Mouse (Mus musculus) intestine, embryonic 14.5 days (tissue): Measurements from ENCODE around the gene Lin7a. TPM values are rescaled to one million over a fixed set of nuclear protein-coding genes. Genes with fewer than 3 reads are reported as not detected.

Source experiments
- ATAC-seq: fragments of 200-750 bp; cut with Nextera tagmentation; replicated peaks from 2 replicates; pipeline ENCODE4 v1.8.0; 2017; ENCODE audit warnings: low read depth, moderate number of reproducible peaks, moderate TSS enrichment, moderate library complexity; ENCODE audit not compliant: low FRiP score, low TSS enrichment
- DNase-seq: peaks from one replicate; pipeline ENCODE4 v3.0.0-alpha.2; 2018; ENCODE audit warnings: low spot score
- H3K27ac ChIP-seq: fragments of 300-500 bp; sonication (generic); 2 replicates; pipeline ENCODE4 v1.5.1; 2014; ENCODE audit warnings: low read depth, mild to moderate bottlenecking, control low read depth
- H3K27me3 ChIP-seq: fragments of 300-500 bp; sonication (generic); replicated peaks from 2 replicates; pipeline ENCODE4 v1.6.1; 2014; ENCODE audit warnings: low read length, control low read depth; ENCODE audit not compliant: control insufficient read depth, insufficient read depth
- H3K36me3 ChIP-seq: fragments of 300-500 bp; sonication (generic); 2 replicates; pipeline ENCODE4 v1.6.1; 2014; ENCODE audit warnings: low read length, control low read depth; ENCODE audit not compliant: control insufficient read depth, insufficient read depth
- H3K4me1 ChIP-seq: fragments of 300-500 bp; sonication (generic); replicated peaks from 2 replicates; pipeline ENCODE4 v1.6.1; 2014; ENCODE audit warnings: low read length, control low read depth, mixed read lengths; ENCODE audit not compliant: control insufficient read depth, insufficient read depth
- H3K4me2 ChIP-seq: fragments of 300-500 bp; sonication (generic); 2 replicates; pipeline ENCODE4 v1.6.1; 2014; ENCODE audit warnings: low read length
- H3K4me3 ChIP-seq: fragments of 300-500 bp; sonication (generic); 2 replicates; pipeline ENCODE4 v1.5.1; 2014; ENCODE audit warnings: low read depth, low read length, control low read depth, mixed read lengths
- H3K9ac ChIP-seq: fragments of 300-500 bp; sonication (generic); 2 replicates; pipeline ENCODE4 v1.6.1; 2014; ENCODE audit warnings: mild to moderate bottlenecking, low read length
- H3K9me3 ChIP-seq: fragments of 300-500 bp; sonication (generic); 2 replicates; pipeline ENCODE4 v1.6.1; 2016; ENCODE audit warnings: low read length, control low read depth; ENCODE audit not compliant: control insufficient read depth
- WGBS: fragments of 180-500 bp; shearing (Covaris S2); extraction: QIAGEN DNeasy Blood & Tissue Kit; methylation state at CpG from one replicate; pipeline ENCODE4 v1.1.7; 2014; 5-methylcytosine and 5-hydroxymethylcytosine counted together
- polyA plus RNA-seq: library from polyadenylated mRNA; unstranded; fragments of >200 nt; fragmentation: Nextera tagmentation; extraction: Ambion mirVana; gene quantifications from 2 replicates; pipeline ENCODE4 v1.2.1, GENCODE M21; 2014

Lin7a gene
- polyA plus RNA-seq, 1 experiment from 2014 or later = 5.9 TPM

GRCm38 (mm10) chr10:107234421-107235400 is 36.8 kb upstream of the Lin7a start:
- no peak overlapping the region for H3K27ac ChIP-seq
- WGBS = 85% methylated on average over 7 of the region's 7 CpGs
- no peaks in the 10 kb centered on the region for H3K27me3 ChIP-seq
- no peaks in the 10 kb centered on the region for H3K9me3 ChIP-seq
- no peak overlapping the region for H3K4me2 ChIP-seq
- H3K9ac ChIP-seq = no peak overlapping the region
- no peak overlapping the region for H3K4me3 ChIP-seq
- no peaks in the 10 kb centered on the region for H3K36me3 ChIP-seq
- DNase-seq (no peak), ATAC-seq (no peak)
- H3K4me1 ChIP-seq = no peaks in the 10 kb centered on the region

GRCm38 (mm10) chr10:107235496-107235895 is 36.0 kb upstream of the Lin7a start:
- H3K27ac ChIP-seq = no peak overlapping the region
- WGBS = 79% methylated on average over 3 of the region's 3 CpGs
- no peaks in the 10 kb centered on the region for H3K9me3 ChIP-seq
- no peak overlapping the region for H3K4me3 ChIP-seq
- DNase-seq = no peak
- no peaks in the 10 kb centered on the region for H3K36me3 ChIP-seq
- no peak overlapping the region for H3K4me2 ChIP-seq
- H3K4me1 ChIP-seq = no peaks in the 10 kb centered on the region
- H3K27me3 ChIP-seq = no peaks in the 10 kb centered on the region
- no peak overlapping the region for H3K9ac ChIP-seq
- ATAC-seq = no peak

GRCm38 (mm10) chr10:107236211-107236610 is 35.3 kb upstream of the Lin7a start:
- no peaks in the 10 kb centered on the region for H3K36me3 ChIP-seq
- 74% methylated on average over 4 of the region's 4 CpGs for WGBS
- DNase-seq = no peak

GRCm38 (mm10) chr10:107237076-107237475 is 34.4 kb upstream of the Lin7a start:
- Histone ChIP-seq H3K4me1 (no peaks in the 10 kb centered on the region), H3K27me3 (no peaks in the 10 kb centered on the region), H3K36me3 (no peaks in the 10 kb centered on the region), H3K4me2 (no peak overlapping the region), H3K4me3 (no peak overlapping the region), H3K9ac (no peak overlapping the region), H3K9me3 (no peaks in the 10 kb centered on the region), H3K27ac (no peak overlapping the region)
- 76% methylated on average over 2 of the region's 2 CpGs for WGBS
- DNase-seq = no peak
- no peak for ATAC-seq

More at GRCm38 (mm10) chr10:107236211-107236610, 35.3 kb upstream of the Lin7a start:
- Histone ChIP-seq H3K27me3 (no peaks in the 10 kb centered on the region), H3K27ac (no peak overlapping the region), H3K4me2 (no peak overlapping the region), H3K9ac (no peak overlapping the region), H3K4me1 (no peaks in the 10 kb centered on the region), H3K4me3 (no peak overlapping the region), H3K9me3 (no peaks in the 10 kb centered on the region)
- ATAC-seq = no peak

GRCm38 (mm10) chr10:107237736-107238135 is 33.8 kb upstream of the Lin7a start:
- no peak overlapping the region for H3K4me2 ChIP-seq
- H3K27me3 ChIP-seq = no peaks in the 10 kb centered on the region
- no peak overlapping the region for H3K4me3 ChIP-seq
- H3K36me3 ChIP-seq = no peaks in the 10 kb centered on the region
- DNase-seq (no peak), ATAC-seq (no peak)
- WGBS = 87% methylated on average over 1 of the region's 1 CpGs
- H3K4me1 ChIP-seq = no peaks in the 10 kb centered on the region
- H3K9me3 ChIP-seq = no peaks in the 10 kb centered on the region
- H3K9ac ChIP-seq = no peak overlapping the region
- H3K27ac ChIP-seq = no peak overlapping the region

GRCm38 (mm10) chr10:107238151-107238860 is 33.2 kb upstream of the Lin7a start:
- H3K4me3 ChIP-seq = no peak overlapping the region
- H3K27me3 ChIP-seq = no peaks in the 10 kb centered on the region
- DNase-seq = no peak
- no peak overlapping the region for H3K27ac ChIP-seq
- 69% methylated on average over 2 of the region's 2 CpGs for WGBS
- no peak overlapping the region for H3K9ac ChIP-seq
- no peaks in the 10 kb centered on the region for H3K9me3 ChIP-seq
- H3K4me2 ChIP-seq = no peak overlapping the region
- H3K4me1 ChIP-seq = no peaks in the 10 kb centered on the region
- ATAC-seq = no peak
- H3K36me3 ChIP-seq = no peaks in the 10 kb centered on the region

- ATAC-seq (no peak), DNase-seq (no peak)
- no peaks in the 10 kb centered on the region for H3K36me3 ChIP-seq
- H3K4me2 ChIP-seq = no peak overlapping the region
- no peak overlapping the region for H3K9ac ChIP-seq
- no peaks in the 10 kb centered on the region for H3K27me3 ChIP-seq
- 81% methylated on average over 3 of the region's 3 CpGs for WGBS
- H3K27ac ChIP-seq = no peak overlapping the region
- H3K4me3 ChIP-seq = no peak overlapping the region
- H3K9me3 ChIP-seq = no peaks in the 10 kb centered on the region
- H3K4me1 ChIP-seq = no peaks in the 10 kb centered on the region
Observed at GRCm38 (mm10) chr10:107238861-107239435, 32.5 kb upstream of the Lin7a start.

- ATAC-seq (no peak), DNase-seq (no peak)
- 79% methylated on average over 2 of the region's 2 CpGs for WGBS
- H3K36me3 ChIP-seq = no peaks in the 10 kb centered on the region
- H3K4me3 ChIP-seq = no peak overlapping the region
- no peak overlapping the region for H3K27ac ChIP-seq
- no peaks in the 10 kb centered on the region for H3K4me1 ChIP-seq
- no peak overlapping the region for H3K4me2 ChIP-seq
- no peak overlapping the region for H3K9ac ChIP-seq
- H3K27me3 ChIP-seq = no peaks in the 10 kb centered on the region
- H3K9me3 ChIP-seq = no peaks in the 10 kb centered on the region
Observed at GRCm38 (mm10) chr10:107239651-107240330, 31.7 kb upstream of the Lin7a start.
